Mouse (Mus musculus) lung, postnatal 14 days (tissue): ENCODE measurements around the gene Vmn1r5.
"Not testable (repeated sequence)": the region's sequence is repeated elsewhere in the genome, so short reads cannot be mapped to it uniquely, and the experiment has no call there.

Experiments
- DNase-seq: peaks from one replicate; pipeline ENCODE4 v3.0.0; 2021

Gene Vmn1r5

DNA sequence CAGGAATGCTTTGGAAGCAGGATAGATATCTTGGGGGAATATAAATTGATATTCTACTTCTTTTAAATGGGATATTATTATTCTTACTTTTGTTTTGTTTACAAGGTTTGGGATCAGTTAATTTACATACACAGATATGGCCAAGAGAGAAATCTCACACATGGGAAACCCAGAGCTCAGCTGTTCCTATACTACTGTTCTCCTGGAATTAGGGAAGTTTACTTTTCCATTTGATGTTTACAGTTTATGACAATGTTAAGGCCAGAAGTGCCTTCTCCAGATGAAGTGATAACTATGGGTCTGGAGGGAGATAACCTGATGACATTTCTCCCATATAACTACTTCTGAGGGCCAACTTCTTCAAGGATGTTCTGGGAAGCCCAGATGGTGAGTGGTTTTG is at the start of gene Vmn1r5:
Gene Vmn1r5 (plus strand): TSS at position 301 of the 400 bp plus-strand sequence.
- DNase-seq = no peak

DNA sequence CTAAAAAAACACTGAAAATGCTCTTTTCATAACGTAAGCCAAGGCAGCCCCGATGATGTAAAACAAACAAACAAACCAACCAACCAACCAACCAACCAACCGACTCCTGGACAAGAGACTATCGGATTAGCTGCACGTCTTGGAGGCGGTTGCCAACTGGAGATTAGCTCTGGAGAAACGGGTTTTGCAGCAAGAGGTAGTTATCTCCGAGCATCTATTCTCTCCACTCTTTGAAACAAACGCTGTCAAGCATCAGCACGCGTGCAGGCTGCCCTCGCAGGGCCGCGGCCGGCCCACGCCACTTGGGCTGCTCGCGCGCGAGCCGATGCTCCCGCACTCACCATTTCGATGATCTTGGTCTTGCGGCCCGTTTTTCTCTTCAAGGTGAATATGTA is 46.7 kb upstream of the Vmn1r5 start:
- DNase-seq = no peak

DNA sequence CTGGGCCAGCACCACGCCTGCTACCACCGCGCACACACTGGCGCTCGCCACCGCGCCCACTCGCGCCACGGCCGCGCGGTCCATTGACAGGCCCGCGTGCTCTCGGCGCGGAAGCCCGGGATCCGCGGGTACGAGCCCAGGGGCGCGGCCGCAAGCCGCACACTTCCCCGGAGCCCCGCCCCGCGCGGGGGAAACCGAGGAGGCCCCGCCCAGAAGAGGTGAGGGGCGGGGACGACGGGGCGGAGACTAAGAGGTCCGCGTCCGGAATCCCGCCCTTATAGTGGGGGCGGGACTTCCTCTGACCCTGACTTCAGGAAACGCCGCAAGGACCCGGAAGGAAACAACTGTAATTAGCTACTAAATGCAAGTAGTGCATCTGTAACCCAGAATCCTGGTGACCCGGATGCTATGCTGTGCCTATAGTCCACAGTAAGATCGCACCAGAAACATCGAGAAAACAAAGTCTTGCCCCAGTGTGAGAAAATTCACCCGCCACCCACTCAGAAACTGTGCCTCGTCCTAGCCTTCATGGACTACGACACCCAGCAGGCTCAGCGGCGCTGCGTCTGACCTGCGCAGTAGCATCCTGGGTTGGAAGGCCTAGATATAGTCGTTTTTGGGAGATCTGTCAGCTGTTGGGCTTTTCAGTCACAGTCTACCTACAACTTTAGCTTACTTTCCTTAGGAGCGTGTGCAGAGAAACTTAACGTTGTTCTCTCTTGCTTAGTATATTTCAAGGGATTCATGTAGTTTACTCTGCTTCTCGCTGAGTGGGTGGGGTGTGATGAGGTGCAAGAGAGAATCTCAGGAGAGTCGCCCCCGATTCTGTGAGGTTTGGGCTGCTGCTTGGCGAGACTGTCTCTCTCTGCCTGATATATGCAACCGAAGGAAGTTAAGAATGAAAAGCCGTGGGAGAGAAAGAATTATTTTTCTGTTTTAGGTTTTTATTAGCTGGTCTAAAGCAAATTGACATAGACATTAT is 46.1 kb upstream of the Vmn1r5 start, which contains the start of the genes Nt5c3 and Vmn1r4:
Gene Nt5c3 (minus strand): TSS at position 207 of the 982 bp plus-strand sequence.
Gene Vmn1r4 (plus strand): TSS at position 290 of the 982 bp plus-strand sequence.
- peak; percentile 94 for DNase-seq

DNA sequence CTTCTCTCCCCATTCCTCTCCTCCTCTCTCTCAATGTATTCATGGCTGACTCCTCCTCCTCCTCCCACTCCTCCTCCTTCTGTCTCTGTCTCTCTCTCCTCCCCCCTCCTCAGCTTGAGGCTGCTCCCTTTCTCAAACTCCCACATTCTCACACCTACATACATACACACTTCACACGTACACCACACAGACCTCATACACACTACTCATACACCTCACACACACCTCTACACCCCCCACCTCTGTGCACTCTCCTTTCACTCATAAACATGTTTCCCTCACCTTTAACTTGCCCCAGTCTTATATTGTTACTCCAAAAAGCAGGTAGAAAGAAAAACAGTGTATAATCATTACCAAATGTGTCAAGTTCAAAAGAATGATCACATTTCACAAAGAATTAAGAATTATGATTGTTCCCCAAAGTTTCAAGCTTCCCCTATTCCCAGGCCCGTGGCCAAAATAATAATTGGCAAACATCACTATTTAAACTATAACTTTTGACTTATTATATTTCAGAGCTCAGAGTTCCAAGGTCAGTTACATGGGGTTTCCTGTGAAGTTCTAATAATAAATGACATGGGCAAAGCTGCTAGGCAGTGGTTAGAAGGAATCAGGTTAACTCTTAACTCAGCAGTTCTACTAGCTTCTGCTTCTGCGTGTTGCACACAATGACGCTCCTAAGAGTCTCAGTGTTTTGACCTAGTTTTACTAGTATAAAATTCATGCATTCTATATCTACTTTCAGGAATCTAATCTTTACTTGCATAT is 38.2 kb upstream of the Vmn1r5 start:
- no peak for DNase-seq

DNA sequence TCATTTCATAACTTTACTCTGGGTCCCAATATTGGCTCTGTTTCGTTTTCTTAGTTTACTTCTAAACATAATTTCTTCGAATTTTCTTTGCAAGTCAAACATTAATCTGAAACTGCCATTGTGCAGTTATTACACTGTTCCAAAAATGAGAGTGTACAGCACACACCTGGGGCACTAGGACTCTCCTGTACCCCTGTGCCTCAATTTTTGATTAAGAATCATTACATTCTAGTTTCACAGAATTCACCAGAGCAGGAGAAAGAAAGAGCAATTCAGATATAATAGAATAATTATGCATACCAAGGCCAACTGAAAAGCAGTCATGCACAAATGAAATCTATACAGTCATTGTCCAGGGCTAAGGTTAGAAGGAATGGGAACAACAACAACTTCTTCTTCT is 37.6 kb upstream of the Vmn1r5 start:
- no peak for DNase-seq

DNA sequence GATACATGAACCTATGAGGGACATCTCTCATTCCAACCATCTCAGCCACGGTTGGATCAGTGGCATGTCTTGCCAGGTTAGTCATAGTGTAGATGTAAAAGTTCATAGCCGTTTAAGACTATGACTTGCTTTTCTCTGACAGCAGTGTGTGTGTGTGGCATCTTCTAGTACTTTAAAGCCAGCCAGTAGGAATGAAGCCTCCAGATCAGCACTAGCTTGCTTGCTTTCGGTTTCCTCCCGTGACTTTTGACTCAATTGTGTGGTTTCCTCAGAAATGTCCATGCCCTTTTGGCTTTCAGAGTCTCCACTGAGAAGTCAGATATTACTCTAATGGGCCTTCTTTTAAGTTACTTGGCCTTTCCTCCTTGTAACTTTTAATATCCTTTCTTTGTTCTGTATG is 35.7 kb upstream of the Vmn1r5 start:
- no peak for DNase-seq

DNA sequence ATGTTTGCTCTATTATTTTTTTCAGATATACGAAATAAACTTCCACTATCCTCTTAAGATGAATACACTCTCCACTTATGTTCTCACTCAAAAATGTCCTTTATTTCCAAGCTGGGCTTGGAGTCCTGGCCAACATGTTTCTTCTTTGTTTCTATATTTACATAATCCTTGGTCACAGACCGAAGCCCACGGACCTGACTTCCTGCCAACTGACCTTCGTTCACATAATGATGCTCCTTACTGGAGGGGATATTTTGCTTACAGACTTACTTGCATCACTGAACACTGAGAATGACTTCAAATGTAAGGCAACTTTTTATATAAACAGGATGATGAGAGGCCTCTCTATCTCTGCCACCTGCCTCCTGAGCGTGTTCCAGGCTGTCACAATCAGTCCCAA is 13.6 kb upstream of the Vmn1r5 start:
- DNase-seq = no peak

DNA sequence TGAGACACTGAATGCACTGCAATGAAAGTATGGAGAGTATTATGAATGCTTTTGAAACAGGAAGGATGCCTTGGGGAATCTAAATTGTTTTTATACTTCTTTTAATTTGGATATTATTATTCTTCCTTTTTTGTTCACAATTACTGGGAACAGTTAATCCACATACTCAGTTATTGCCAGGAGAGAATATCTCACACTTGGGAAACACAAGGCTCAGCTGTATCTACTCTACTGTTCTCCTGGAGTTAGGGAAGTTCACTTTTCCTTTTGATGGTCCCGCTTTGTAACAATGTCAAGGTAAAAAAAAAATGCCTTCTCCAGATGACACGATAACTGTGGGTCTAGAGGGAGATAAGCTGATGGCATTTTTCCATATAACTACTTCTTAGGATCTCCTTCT is 26.9 kb downstream of the Vmn1r5 start, which contains the start of gene Vmn1r6:
Gene Vmn1r6 (plus strand): TSS at position 301 of the 400 bp plus-strand sequence.
- no peak for DNase-seq

DNA sequence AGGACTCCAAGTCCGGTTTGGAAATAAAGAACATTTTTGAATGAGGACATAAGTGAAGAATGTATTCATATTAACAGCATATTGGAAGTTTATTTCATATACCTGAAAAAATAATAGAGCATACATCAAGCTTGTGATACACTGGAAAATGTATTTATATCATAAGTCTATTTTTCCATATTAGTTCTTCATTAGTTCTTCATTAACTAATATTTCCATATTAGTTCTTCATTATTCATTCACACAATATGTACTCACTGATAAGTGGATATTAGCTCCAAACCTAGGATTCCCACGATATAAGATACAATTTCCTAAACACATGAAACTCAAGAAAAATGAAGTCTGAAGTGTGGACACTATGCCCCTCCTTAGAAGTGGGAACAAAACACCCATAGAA is 55.2 kb downstream of the Vmn1r5 start, which contains the start of gene Vmn1r7:
Gene Vmn1r7 (minus strand): TSS at position 101 of the 400 bp plus-strand sequence.
- DNase-seq = not testable (repeated sequence)

DNA sequence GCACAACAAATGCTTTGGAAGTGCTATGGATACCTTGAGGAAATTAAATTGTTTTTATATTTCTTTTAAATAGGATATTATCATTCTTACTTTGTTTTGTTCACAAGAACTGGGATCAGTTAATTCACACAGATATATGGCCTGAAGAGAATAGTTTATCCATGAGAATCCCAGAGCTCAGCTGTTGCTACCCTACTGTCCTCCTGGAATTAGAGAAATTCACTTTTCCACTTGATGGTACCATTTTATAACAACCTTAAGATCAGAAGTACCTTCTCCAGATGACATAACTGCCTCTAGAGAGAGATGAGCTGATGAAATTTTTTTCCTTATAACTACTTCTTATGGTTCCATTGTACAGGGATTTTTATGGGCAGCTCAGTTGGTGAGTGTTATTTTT is 61.9 kb downstream of the Vmn1r5 start, which contains the start of gene Vmn1r8:
Gene Vmn1r8 (plus strand): TSS at position 301 of the 400 bp plus-strand sequence.
- DNase-seq = no peak

DNA sequence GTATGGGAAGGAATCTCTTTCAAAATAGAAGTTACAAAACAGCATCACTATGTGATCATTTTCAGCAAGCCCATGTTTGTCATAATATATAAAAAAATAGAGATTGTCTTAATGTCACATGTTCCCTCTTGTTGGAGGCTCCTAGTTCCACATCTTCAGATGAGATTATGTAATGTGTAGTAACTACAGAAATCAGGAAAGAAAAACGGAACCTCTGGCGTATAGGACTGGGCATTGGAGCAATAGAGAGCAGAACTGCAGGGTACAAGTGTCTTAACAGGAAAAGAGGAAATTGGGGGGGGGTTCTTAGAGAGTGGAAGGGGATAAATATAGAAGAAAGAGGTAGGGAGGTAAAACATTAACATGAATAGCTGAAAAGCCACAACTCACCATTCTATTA is 64.6 kb downstream of the Vmn1r5 start:
- no peak for DNase-seq
